In genomic region chr17:28513844-28514243, GRCm38 (mm10) we compare ENCODE assay signal across 10 mouse cellular contexts. TPM values are rescaled to one million over a fixed set of nuclear protein-coding genes. Genes with fewer than 3 reads are reported as not detected.
DNase-seq lines count a peak whose midpoint lies in the region; ATAC-seq lines count a peak whose summit lies in the region.
"Had no signal": no experiment of that assay in that cellular context is flagged by ENCODE, and none has a peak within 500 bp of the region (broad histone marks: within the 10 kb centered on the region; RNA-seq: fewer than 3 reads in every experiment).

No protein-coding gene starts in this region.

- peaks cover 29% of the 10 kb centered on the region for H3K4me1 ChIP-seq in kidney, embryonic 14.5 days (ENCODE audit: control insufficient read depth, insufficient read depth, low read length)
- peaks cover 37% of the 10 kb centered on the region for H3K4me1 ChIP-seq in heart, embryonic 16.5 days (ENCODE audit: control insufficient read depth, insufficient read depth, low read length)
- H3K4me1 ChIP-seq in midbrain, embryonic 16.5 days (ENCODE audit: control insufficient read depth, insufficient read depth, low read length) = peaks cover 12% of the 10 kb centered on the region; the same call in 1 of the 2 replicates

- H3K4me3 ChIP-seq in kidney, embryonic 14.5 days (ENCODE audit: low read length) = no peak overlapping the region
- no peak overlapping the region for H3K4me3 ChIP-seq in heart, embryonic 16.5 days (ENCODE audit: low read length)
- no peak overlapping the region for H3K4me3 ChIP-seq in midbrain, embryonic 16.5 days (ENCODE audit: low read depth, low read length)

- H3K27me3 ChIP-seq in kidney, embryonic 14.5 days (ENCODE audit: control insufficient read depth, insufficient read depth, low read length) = no peaks in the 10 kb centered on the region
- H3K27me3 ChIP-seq in heart, embryonic 16.5 days (ENCODE audit: control insufficient read depth, insufficient read depth, low read length) = no peaks in the 10 kb centered on the region
- no peaks in the 10 kb centered on the region for H3K27me3 ChIP-seq in midbrain, embryonic 16.5 days (ENCODE audit: control insufficient read depth, insufficient read depth, low read depth, low read length)

- peak; percentile 62 to 78 for DNase-seq in adrenal gland, adult (ENCODE audit: inconsistent age in 2 of 2, low spot score in 1 of 2)
- DNase-seq in adrenal gland, adult 18-20 months (ENCODE audit: low spot score in 2 of 2) = no peak
- DNase-seq in kidney, adult 9 months = peak; percentile 56
- peak; percentile 60 for DNase-seq in lung, postnatal 36 days
- DNase-seq in layer of hippocampus, postnatal 36 days = no peak
- DNase-seq: cerebellum, postnatal 25 days had no signal

- H3K9ac ChIP-seq in kidney, embryonic 14.5 days (ENCODE audit: low read depth, low read length) = no peak overlapping the region
- H3K9ac ChIP-seq in heart, embryonic 16.5 days (ENCODE audit: low read length) = peak overlapping the region; percentile 1; the same call in 1 of the 2 replicates
- H3K9ac ChIP-seq in midbrain, embryonic 16.5 days (ENCODE audit: low read depth, low read length) = no peak overlapping the region

- no peak overlapping the region for H3K4me2 ChIP-seq in kidney, embryonic 14.5 days (replicated peaks; ENCODE audit: low read depth, low read length)
- no peak overlapping the region for H3K4me2 ChIP-seq in heart, embryonic 16.5 days (ENCODE audit: low read depth, low read length)
- no peak overlapping the region for H3K4me2 ChIP-seq in midbrain, embryonic 16.5 days (ENCODE audit: low read length)

- WGBS in kidney, embryonic 14.5 days = 55% methylated on average over 7 of the region's 7 CpGs
- 46% methylated on average over 7 of the region's 7 CpGs for WGBS in heart, embryonic 16.5 days
- WGBS in midbrain, embryonic 16.5 days = 72% methylated on average over 7 of the region's 7 CpGs

- H3K27ac ChIP-seq in kidney, embryonic 14.5 days (ENCODE audit: low read depth, low read length) = no peak overlapping the region
- H3K27ac ChIP-seq in heart, embryonic 16.5 days (ENCODE audit: low read length) = peak overlapping the region; percentile 63
- no peak overlapping the region for H3K27ac ChIP-seq in midbrain, embryonic 16.5 days (ENCODE audit: low read length)

- H3K9me3 ChIP-seq in kidney, embryonic 14.5 days (ENCODE audit: control insufficient read depth, low read length) = no peaks in the 10 kb centered on the region
- no peaks in the 10 kb centered on the region for H3K9me3 ChIP-seq in heart, embryonic 16.5 days (replicated peaks; ENCODE audit: control insufficient read depth, low read length)
- H3K9me3 ChIP-seq in midbrain, embryonic 16.5 days (replicated peaks; ENCODE audit: control insufficient read depth, low read length, poor library complexity, severe bottlenecking) = no peaks in the 10 kb centered on the region

- no peak for ATAC-seq in kidney, embryonic 14.5 days (ENCODE audit: low FRiP score, low TSS enrichment)
- ATAC-seq in heart, embryonic 16.5 days (replicated peaks; ENCODE audit: extremely low read depth, insufficient read depth, low FRiP score) = no peak
- ATAC-seq in midbrain, embryonic 16.5 days = no peak

- no peaks in the 10 kb centered on the region for H3K36me3 ChIP-seq in kidney, embryonic 14.5 days (ENCODE audit: control insufficient read depth, insufficient read depth, low read length)
- H3K36me3 ChIP-seq in heart, embryonic 16.5 days (ENCODE audit: control insufficient read depth, insufficient read depth) = no peaks in the 10 kb centered on the region
- no peaks in the 10 kb centered on the region for H3K36me3 ChIP-seq in midbrain, embryonic 16.5 days (ENCODE audit: control insufficient read depth, insufficient read depth, low read length)

RNA-seq across cellular contexts. Expression of gene Fkbp5, which starts 3.5 kb away (rescaled TPM):
- 100 to 1,000 TPM; 111 to 112 TPM for total RNA-seq in adrenal gland, adult 18-20 months (2021)
- polyA plus RNA-seq in kidney, embryonic 14.5 days (2014; fragmentation: Nextera tagmentation; extraction: Ambion mirVana) = 10.0 and 14.0 TPM in 2 replicates
- 34.9 and 54.5 TPM in 2 replicates for polyA plus RNA-seq in heart, embryonic 16.5 days (2015; fragmentation: Nextera tagmentation; extraction: Ambion mirVana)
- total RNA-seq in layer of hippocampus, postnatal 36 days (2021) = 10 to 100 TPM; 67.0 to 92.3 TPM
- 36.3 and 40.5 TPM in 2 replicates for polyA plus RNA-seq in midbrain, embryonic 16.5 days (2015; fragmentation: Nextera tagmentation; extraction: Ambion mirVana)

RNA-seq across cellular contexts. Expression of gene Armc12, which starts 16.8 kb away (rescaled TPM):
- total RNA-seq in adrenal gland, adult 18-20 months (2021) = not detected
- polyA plus RNA-seq in kidney, embryonic 14.5 days (2014; fragmentation: Nextera tagmentation; extraction: Ambion mirVana) = not detected in 2 replicates
- polyA plus RNA-seq in heart, embryonic 16.5 days (2015; fragmentation: Nextera tagmentation; extraction: Ambion mirVana) = not detected in 2 replicates
- not detected for total RNA-seq in layer of hippocampus, postnatal 36 days (2021)
- not detected in 2 replicates for polyA plus RNA-seq in midbrain, embryonic 16.5 days (2015; fragmentation: Nextera tagmentation; extraction: Ambion mirVana)
- total RNA-seq: gastrocnemius, adult 8-10 months had no signal

RNA-seq across cellular contexts. Expression of gene Clpsl2, which starts 35.4 kb away (rescaled TPM):
- total RNA-seq in adrenal gland, adult 18-20 months (2021) = not detected
- not detected in 2 replicates for polyA plus RNA-seq in kidney, embryonic 14.5 days (2014; fragmentation: Nextera tagmentation; extraction: Ambion mirVana)
- not detected in 2 replicates for polyA plus RNA-seq in heart, embryonic 16.5 days (2015; fragmentation: Nextera tagmentation; extraction: Ambion mirVana)
- not detected for total RNA-seq in layer of hippocampus, postnatal 36 days (2021)
- polyA plus RNA-seq in midbrain, embryonic 16.5 days (2015; fragmentation: Nextera tagmentation; extraction: Ambion mirVana) = not detected in 2 replicates
- total RNA-seq: gastrocnemius, adult 8-10 months had no signal

RNA-seq across cellular contexts. Expression of gene Clps, which starts 46.7 kb away (rescaled TPM):
- not detected for total RNA-seq in adrenal gland, adult 18-20 months (2021)
- polyA plus RNA-seq in kidney, embryonic 14.5 days (2014; fragmentation: Nextera tagmentation; extraction: Ambion mirVana) = not detected in 2 replicates
- 2.2 TPM in 1 of 2 replicates, not detected in the other for polyA plus RNA-seq in heart, embryonic 16.5 days (2015; fragmentation: Nextera tagmentation; extraction: Ambion mirVana)
- total RNA-seq in layer of hippocampus, postnatal 36 days (2021) = not detected
- not detected in 2 replicates for polyA plus RNA-seq in midbrain, embryonic 16.5 days (2015; fragmentation: Nextera tagmentation; extraction: Ambion mirVana)
- total RNA-seq: gastrocnemius, adult 8-10 months had no signal

Comparison
In these comparisons a context has a peak if more than half of its experiments do, and no peak if none do; other contexts are left out.
1. DNase-seq: peak in adrenal gland, adult (2 of 2), kidney, adult 9 months (single experiment) and lung, postnatal 36 days (single experiment); none in adrenal gland, adult 18-20 months (0 of 2) and layer of hippocampus, postnatal 36 days (0 of 2).